Mouse (Mus musculus) liver, embryonic 14.5 days (tissue): ENCODE measurements around the gene Gigyf2.

Experiments
- CTCF ChIP-seq: IDR thresholded peaks from 2 replicates; pipeline ENCODE4 v1.5.1; 2016; ENCODE audit warnings: antibody characterized with exemption, low read depth, control low read depth
- EP300 ChIP-seq: IDR thresholded peaks from 2 replicates; pipeline ENCODE4 v1.6.1; 2016; ENCODE audit warnings: antibody characterized with exemption, low read depth

DNA sequence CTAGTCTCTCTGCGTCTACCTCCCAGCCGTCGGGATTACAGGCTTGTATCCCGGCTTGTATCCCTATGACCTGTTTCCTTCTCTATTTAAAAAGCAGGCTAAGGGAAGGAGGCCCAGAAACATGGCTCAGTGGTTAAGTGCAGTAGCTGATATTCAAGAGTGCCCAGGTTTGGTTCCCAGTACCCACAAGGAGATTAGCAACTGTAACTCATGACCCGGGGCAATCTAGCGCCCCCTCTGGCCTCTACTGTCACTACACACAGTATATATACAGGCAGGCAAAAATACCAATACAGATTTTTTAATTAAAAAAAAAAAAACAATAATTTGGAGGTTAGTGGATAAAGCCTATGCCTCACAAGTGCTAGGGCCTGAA is 44.4 kb upstream of the Gigyf2 start:
- TF ChIP-seq EP300 (no peak), CTCF (no peak; the same call in 1 of the 2 replicates)
